Mouse (Mus musculus): ENCODE data around the gene Trappc6a.

GRCm38 (mm10) chr7:19495521-19496213 is 12.5 kb upstream of the Trappc6a start:
- TF ChIP-seq CTCF (IDR thresholded peaks at IDR 0.05; ENCODE audit: extremely low read depth, insufficient read depth, insufficient read length, insufficient replicate concordance) (no peak), POLR2A (IDR thresholded peaks at IDR 0.05; ENCODE audit: low read depth, low read length) (no peak)
